Mouse (Mus musculus) E14TG2a.4 (cell line): ENCODE results near the gene Chpf.
A peak's percentile ranks its signal among the peaks of the same experiment; 100 is the strongest.

ENCODE experiments used
- H3K27me3 ChIP-seq: 2 replicates; pipeline ENCODE4 v1.6.1; 2014; ENCODE audit warnings: low read length, control low read depth; ENCODE audit not compliant: insufficient read depth
- H3K36me3 ChIP-seq: 2 replicates; pipeline ENCODE4 v1.6.1; 2014; ENCODE audit warnings: low read length, control low read depth; ENCODE audit not compliant: insufficient read depth
- H3K4me1 ChIP-seq: replicated peaks from 2 replicates; pipeline ENCODE4 v1.6.1; 2014; ENCODE audit warnings: low read depth, low read length, control low read depth
- H3K4me3 ChIP-seq: replicated peaks from 2 replicates; pipeline ENCODE4 v1.5.1; 2014; ENCODE audit warnings: mild to moderate bottlenecking, low read length
- H3K9me3 ChIP-seq: 2 replicates; pipeline ENCODE4 v1.6.1; 2014; ENCODE audit warnings: low read length, control low read depth
- CTCF ChIP-seq: conservative IDR thresholded peaks from 2 replicates; pipeline ENCODE4 v1.5.1; 2014; ENCODE audit warnings: low read length
- NANOG ChIP-seq: IDR thresholded peaks from 2 replicates; pipeline ENCODE4 v1.6.1; 2014; ENCODE audit warnings: borderline replicate concordance, low read length, mixed read lengths
- POU5F1 ChIP-seq: IDR thresholded peaks from 2 replicates; pipeline ENCODE4 v1.6.1; 2014; ENCODE audit warnings: low read length, borderline replicate concordance

The Chpf gene

DNA sequence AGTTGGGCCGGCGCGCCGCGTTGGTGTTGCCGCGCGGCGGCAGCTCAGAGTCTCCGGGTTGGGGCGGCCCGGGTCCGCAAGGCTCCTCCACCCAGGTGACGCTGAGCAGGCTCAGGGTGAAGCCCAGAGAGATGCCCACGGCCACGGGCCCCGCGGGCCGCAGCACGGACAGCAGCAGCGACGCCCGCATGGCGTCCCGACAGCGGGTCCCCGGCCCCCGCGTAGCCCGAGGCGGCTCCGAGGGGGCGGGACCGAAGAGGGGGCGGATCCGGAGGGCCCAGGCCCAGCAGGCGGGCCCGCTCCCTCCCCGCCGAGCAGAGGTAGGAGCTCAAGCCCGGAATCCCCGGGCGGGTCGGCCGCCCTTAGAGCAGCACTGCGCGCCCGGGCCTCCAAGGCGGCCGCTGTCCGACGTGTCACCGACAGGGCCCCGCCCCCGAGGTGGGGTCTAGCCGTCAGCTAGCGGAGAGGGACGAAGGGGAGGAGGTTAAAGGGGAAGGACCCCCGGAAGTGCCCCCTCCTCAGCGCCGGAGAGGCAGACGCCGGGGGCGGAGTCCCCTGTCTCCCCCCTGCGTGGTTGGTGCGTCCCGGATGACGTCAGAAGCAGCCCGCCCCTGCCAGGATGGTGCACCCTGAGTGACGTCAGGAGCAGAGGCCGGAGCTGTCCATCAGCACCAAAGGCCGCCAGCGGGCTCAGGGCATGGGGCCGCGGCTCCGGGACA, at the start of gene Chpf, which contains the start of gene Tmem198:
Chpf (minus strand) TSS at position 392 of the 719 bp plus-strand sequence.
Tmem198 (plus strand) TSS at position 617 of the 719 bp plus-strand sequence.
- Histone ChIP-seq H3K27me3 (peaks cover 44% of the 10 kb centered on the region), H3K4me1 (peaks cover 78% of the 10 kb centered on the region)

DNA sequence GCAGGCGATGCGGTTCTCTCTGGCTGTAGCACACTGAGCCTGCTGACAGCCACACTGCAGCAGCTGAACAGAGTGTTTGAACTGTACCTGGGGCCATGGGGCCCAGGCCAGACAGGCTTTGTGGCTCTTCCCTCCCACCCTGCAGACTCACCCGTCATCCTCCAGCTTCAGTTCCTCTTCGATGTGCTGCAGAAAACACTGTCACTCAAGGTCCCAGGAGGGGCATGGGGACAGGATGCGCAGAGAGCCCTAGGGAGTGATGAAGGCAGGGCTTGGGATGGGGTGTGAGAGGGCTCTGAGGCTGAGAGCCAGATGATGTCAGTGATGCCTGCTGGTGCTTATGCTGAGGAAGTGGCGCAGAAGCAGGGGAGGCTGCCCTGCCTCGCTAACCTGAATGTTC, 45.6 kb upstream of the Chpf start:
- Histone ChIP-seq H3K4me1 (peaks cover 42% of the 10 kb centered on the region), H3K27me3 (no peaks in the 10 kb centered on the region), H3K9me3 (no peaks in the 10 kb centered on the region), H3K4me3 (no peak overlapping the region), H3K36me3 (peaks cover 53% of the 10 kb centered on the region)
- TF ChIP-seq POU5F1 (no peak), NANOG (no peak), CTCF (no peak)

More for the DNA sequence above, at the start of gene Chpf, which contains the start of gene Tmem198:
- TF ChIP-seq POU5F1: no peak
- TF ChIP-seq CTCF: no peak
- no peak for TF ChIP-seq NANOG
- Histone ChIP-seq H3K4me3 (peak within 1 kb of the TSS; percentile 96), H3K9me3 (no peaks in the 10 kb centered on the region), H3K36me3 (peaks cover 30% of the 10 kb centered on the region)

DNA sequence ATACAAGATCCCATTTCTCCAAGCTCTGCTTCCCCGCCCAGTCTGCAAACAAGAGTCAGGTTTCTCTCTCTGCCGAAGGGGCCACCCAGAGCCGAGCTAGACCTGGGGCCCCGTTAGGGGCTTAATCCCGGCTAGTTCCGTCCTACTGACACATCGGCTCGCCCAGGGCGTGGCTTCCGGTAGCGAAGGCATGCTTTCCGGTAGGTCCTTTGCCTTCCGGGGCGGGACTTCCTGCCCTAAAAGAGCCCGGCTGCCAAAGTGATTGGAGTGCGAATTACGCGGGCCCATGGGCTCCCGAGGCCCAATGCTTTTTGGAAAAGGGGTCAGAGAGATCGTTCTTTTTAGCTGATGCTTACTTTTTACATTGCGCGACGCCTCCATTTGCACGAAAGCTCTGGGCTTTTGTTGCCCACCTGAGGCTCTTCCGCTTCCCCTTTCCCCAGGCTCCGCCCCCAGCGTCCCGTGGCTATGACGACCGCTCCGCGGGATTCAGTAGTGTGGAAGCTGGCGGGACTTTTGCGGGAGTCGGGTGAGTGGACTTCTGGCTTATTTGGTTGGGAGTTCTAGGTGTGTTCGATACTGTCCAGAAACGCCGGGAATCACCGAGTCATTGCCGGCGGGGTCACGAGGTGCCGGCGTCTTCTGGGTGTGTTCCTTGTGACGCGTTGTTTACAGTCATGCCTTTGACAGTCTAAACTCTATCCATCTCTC, 42.4 kb upstream of the Chpf start, which contains the start of gene Stk11ip:
Stk11ip (plus strand) TSS at position 209 of the 711 bp plus-strand sequence.
- H3K9me3 ChIP-seq: no peaks in the 10 kb centered on the region
- H3K27me3 ChIP-seq: no peaks in the 10 kb centered on the region
- H3K36me3 ChIP-seq: peaks cover 21% of the 10 kb centered on the region
- H3K4me1 ChIP-seq: peaks cover 55% of the 10 kb centered on the region
- no peak for TF ChIP-seq NANOG
- no peak for TF ChIP-seq CTCF
- TF ChIP-seq POU5F1: no peak
- H3K4me3 ChIP-seq: peak within 1 kb of the TSS; percentile 90

- Histone ChIP-seq H3K27me3 (no peaks in the 10 kb centered on the region), H3K36me3 (peaks cover 2% of the 10 kb centered on the region), H3K4me3 (no peak overlapping the region), H3K9me3 (no peaks in the 10 kb centered on the region), H3K4me1 (peaks cover 69% of the 10 kb centered on the region)
- TF ChIP-seq CTCF (no peak), NANOG (no peak), POU5F1 (no peak)
Measured at GRCm38 (mm10) chr1:75519576-75519975, 40.5 kb upstream of the Chpf start.

- Histone ChIP-seq H3K36me3 (no peaks in the 10 kb centered on the region), H3K9me3 (no peaks in the 10 kb centered on the region), H3K4me3 (0 out of 2 replicates have a peak overlapping the region, but pooled peaks have one; percentile 13), H3K27me3 (no peaks in the 10 kb centered on the region), H3K4me1 (peaks cover 71% of the 10 kb centered on the region)
- TF ChIP-seq NANOG: no peak
- TF ChIP-seq CTCF: 0 out of 2 replicates have a peak, but pooled peaks have one; percentile 5
Measured at GRCm38 (mm10) chr1:75518427-75518826, 39.3 kb upstream of the Chpf start.

GRCm38 (mm10) chr1:75517984-75518383, 38.9 kb upstream of the Chpf start:
- Histone ChIP-seq H3K4me3 (0 out of 2 replicates have a peak overlapping the region, but pooled peaks have one; percentile 13), H3K27me3 (no peaks in the 10 kb centered on the region), H3K36me3 (no peaks in the 10 kb centered on the region), H3K4me1 (peaks cover 76% of the 10 kb centered on the region), H3K9me3 (no peaks in the 10 kb centered on the region)
- TF ChIP-seq POU5F1 (no peak), NANOG (no peak), CTCF (no peak)

- Histone ChIP-seq H3K9me3 (no peaks in the 10 kb centered on the region), H3K36me3 (no peaks in the 10 kb centered on the region), H3K27me3 (no peaks in the 10 kb centered on the region), H3K4me1 (peaks cover 79% of the 10 kb centered on the region), H3K4me3 (peak overlapping the region; percentile 0; the same call in 1 of the 2 replicates)
- TF ChIP-seq NANOG: no peak
- TF ChIP-seq CTCF: no peak
- TF ChIP-seq POU5F1: no peak
Measured at GRCm38 (mm10) chr1:75516703-75517380, 37.7 kb upstream of the Chpf start.

DNA sequence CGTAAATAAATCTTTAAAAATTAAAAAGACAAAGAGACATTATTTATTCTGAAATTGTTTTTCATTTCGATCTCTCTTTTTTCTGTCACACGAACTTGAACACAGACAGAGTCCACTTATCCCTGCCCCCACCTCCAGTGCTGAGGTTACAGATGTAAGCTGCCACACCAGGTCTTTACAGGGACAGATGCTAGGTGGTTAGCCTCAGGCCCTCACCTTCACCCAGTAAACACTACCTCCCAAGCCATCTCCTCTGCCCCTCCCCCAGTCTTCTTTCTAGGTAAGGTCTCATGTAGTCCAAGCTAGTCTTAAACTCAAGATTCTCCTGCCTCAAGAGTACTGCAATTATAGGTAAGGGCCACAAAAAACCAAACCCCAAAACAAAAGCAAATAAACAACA, 33.4 kb upstream of the Chpf start:
- TF ChIP-seq POU5F1 (no peak), NANOG (no peak), CTCF (no peak)
- H3K4me3 ChIP-seq: peak overlapping the region; percentile 27

More for the DNA sequence above, 33.4 kb upstream of the Chpf start:
- H3K27me3 ChIP-seq: peaks cover 11% of the 10 kb centered on the region
- no peaks in the 10 kb centered on the region for H3K9me3 ChIP-seq
- H3K4me1 ChIP-seq: peaks cover 88% of the 10 kb centered on the region
- 0 out of 2 replicates have a peak, but pooled peaks cover 6% of the 10 kb centered on the region for H3K36me3 ChIP-seq
